Mouse (Mus musculus): ENCODE data around the gene Cyp1a2.

GRCm38 (mm10) chr9:57638651-57639459 lies 44.6 kb downstream of the Cyp1a2 start:
- no peak for TF ChIP-seq CTCF (IDR thresholded peaks at IDR 0.05; ENCODE audit: control insufficient read depth, insufficient read depth, low read length)
- TF ChIP-seq POLR2A (IDR thresholded peaks at IDR 0.05; ENCODE audit: borderline replicate concordance, control insufficient read depth, low read depth, low read length): peak; percentile 56; the same call in 1 of the 2 replicates

Measured in bone marrow, adult 2 months (tissue).